Comparison of ENCODE assay signal across 8 mouse cellular contexts in genomic region chr17:12532115-12532514, GRCm38 (mm10). TPM values are rescaled to one million over a fixed set of nuclear protein-coding genes. Genes with fewer than 3 reads are reported as not detected.
DNase-seq lines count a peak whose midpoint lies in the region; ATAC-seq and TF ChIP-seq lines count a peak whose summit lies in the region.

No protein-coding gene starts in this region.

- H3K36me3 ChIP-seq in spleen, adult 2 months (ENCODE audit: control insufficient read depth, insufficient read depth, low read length), result no peaks in the 10 kb centered on the region

- no peak overlapping the region for H3K4me3 ChIP-seq in lung, adult 2 months (replicated peaks; ENCODE audit: extremely low read depth, low read depth, low read length)
- H3K4me3 ChIP-seq in spleen, adult 2 months (ENCODE audit: extremely low read depth, insufficient read depth, insufficient read length), result no peak overlapping the region

- TF ChIP-seq CTCF in lung, adult 2 months (IDR thresholded peaks at IDR 0.05; ENCODE audit: insufficient read depth, low read length), result peak; percentile 35
- TF ChIP-seq CTCF in spleen, adult 2 months (IDR thresholded peaks at IDR 0.05; ENCODE audit: extremely low read depth, insufficient read depth, insufficient read length, insufficient replicate concordance), result peak; percentile 37; the same call in 1 of the 2 replicates

- peak; percentile 22 for DNase-seq in cerebellum, adult 11 months
- no peak for DNase-seq in cerebellum, adult 11-12 months
- DNase-seq in right cerebral cortex, adult 18-20 months, result peak; percentile 47
- DNase-seq in right cerebral cortex, postnatal 25 days, result no peak
- DNase-seq in lung, adult 2 months, result peak; percentile 34
- DNase-seq in spleen, adult 2 months (ENCODE audit: low read depth in 1 of 2, low spot score in 2 of 2), result peak; percentile 3 to 26

- no peaks in the 10 kb centered on the region for H3K27me3 ChIP-seq in spleen, adult 2 months (ENCODE audit: control insufficient read depth, insufficient read depth, low read length)

- WGBS in lung, adult 2 months, result 47% methylated on average over 5 of the region's 5 CpGs
- WGBS in spleen, adult 2 months, result 51% methylated on average over 5 of the region's 5 CpGs

- no peak for TF ChIP-seq POLR2A in lung, adult 2 months (IDR thresholded peaks at IDR 0.05; ENCODE audit: borderline replicate concordance, extremely low read depth, low read depth, low read length)
- TF ChIP-seq POLR2A in spleen, adult 2 months (IDR thresholded peaks at IDR 0.05; ENCODE audit: low read depth, low read length), result no peak

- no peaks in the 10 kb centered on the region for H3K4me1 ChIP-seq in lung, adult 2 months (ENCODE audit: control insufficient read depth, insufficient read depth, low read length)
- no peaks in the 10 kb centered on the region for H3K4me1 ChIP-seq in spleen, adult 2 months (ENCODE audit: control insufficient read depth, insufficient read depth, insufficient read length)

- ATAC-seq in common myeloid progenitor, adult 5-6 weeks (replicated peaks; ENCODE audit: low read depth, poor library complexity, severe bottlenecking), result peak; percentile 80
- peak; percentile 60 to 80; a peak in 3 of 4 replicates for ATAC-seq in hematopoietic stem cell, adult 5-6 weeks (replicated peaks in 1 of 2; ENCODE audit: insufficient read depth in 1 of 2, low FRiP score in 2 of 2, low TSS enrichment in 1 of 2, low read depth in 1 of 2, poor library complexity in 2 of 2, severe bottlenecking in 2 of 2)

- no peak overlapping the region for H3K27ac ChIP-seq in spleen, adult 2 months (ENCODE audit: insufficient read depth, low read length)

RNA-seq across cellular contexts. Expression of gene Slc22a3, which starts 24.6 kb away (rescaled TPM):
- 36.2 and 45.5 TPM in 2 replicates for total RNA-seq in common myeloid progenitor, adult 5-6 weeks (2017)
- total RNA-seq in hematopoietic stem cell, adult 5-6 weeks (2017), result 24.3 and 24.8 TPM in 2 replicates
- 5.5 and 6.0 TPM in 2 replicates for polyA plus RNA-seq in lung, adult 2 months (2012; rRNA removed)
- polyA plus RNA-seq in spleen, adult 2 months (2012; rRNA removed), result 2.1 and 2.4 TPM in 2 replicates

RNA-seq across cellular contexts. Expression of gene Slc22a2, which starts 51.8 kb away (rescaled TPM):
- not detected in 2 replicates for total RNA-seq in common myeloid progenitor, adult 5-6 weeks (2017)
- total RNA-seq in hematopoietic stem cell, adult 5-6 weeks (2017), result not detected in 2 replicates
- polyA plus RNA-seq in lung, adult 2 months (2012; rRNA removed), result 0.08 TPM in 1 of 2 replicates, not detected in the other
- 0.05 and 0.19 TPM in 2 replicates for polyA plus RNA-seq in spleen, adult 2 months (2012; rRNA removed)

Comparison
In these comparisons a context has a peak if more than half of its experiments do, and no peak if none do; other contexts are left out.
1. DNase-seq: peak in cerebellum, adult 11 months (single experiment), right cerebral cortex, adult 18-20 months (single experiment), lung, adult 2 months (single experiment) and spleen, adult 2 months (2 of 2); none in cerebellum, adult 11-12 months (single experiment) and right cerebral cortex, postnatal 25 days (single experiment).